Mouse (Mus musculus) monocyte, adult 5-6 weeks (primary cell): Measurements from ENCODE around the gene Ugt2b38. TPM values are rescaled to one million over a fixed set of nuclear protein-coding genes. Genes with fewer than 3 reads are reported as not detected.
"Not testable (repeated sequence)": the region's sequence is repeated elsewhere in the genome, so short reads cannot be mapped to it uniquely, and the experiment has no call there.

Experiments
- ATAC-seq: fragments of 153-309, 156-312 bp; replicated peaks from 2 replicates; pipeline ENCODE4 v1.8.0; 2017; ENCODE audit warnings: mild to moderate bottlenecking; ENCODE audit not compliant: low TSS enrichment, insufficient number of reproducible peaks, severe bottlenecking, poor library complexity, low FRiP score
- total RNA-seq: library from RNA; stranded (forward); fragments of 200-1000, 200-491, 200-594 nt; gene quantifications from 3 replicates; pipeline ENCODE4 v1.2.3, GENCODE M21; 2017

Gene Ugt2b38
- not detected in 3 replicates for total RNA-seq

DNA sequence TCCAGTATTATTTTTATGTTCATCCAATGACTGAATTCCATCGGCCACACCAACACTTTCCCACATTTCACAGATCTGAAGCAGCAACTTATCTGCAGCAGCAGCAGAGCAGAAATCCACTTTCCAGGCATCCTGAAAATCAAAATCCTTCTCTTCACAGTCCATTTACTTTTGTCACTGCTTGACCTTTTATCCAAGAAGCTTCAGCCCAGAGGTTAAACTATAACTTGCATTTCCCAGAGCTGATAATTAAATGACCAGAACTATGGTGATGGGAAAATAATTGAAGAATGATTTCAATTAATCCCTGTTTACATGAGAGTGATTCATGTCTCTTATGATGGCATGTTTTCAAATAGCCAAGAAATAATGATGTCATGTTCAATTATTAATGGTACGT, at the start of gene Ugt2b38:
TSS of gene Ugt2b38 (minus strand) at position 163 of the 400 bp plus-strand sequence.
- ATAC-seq: not testable (repeated sequence)

DNA sequence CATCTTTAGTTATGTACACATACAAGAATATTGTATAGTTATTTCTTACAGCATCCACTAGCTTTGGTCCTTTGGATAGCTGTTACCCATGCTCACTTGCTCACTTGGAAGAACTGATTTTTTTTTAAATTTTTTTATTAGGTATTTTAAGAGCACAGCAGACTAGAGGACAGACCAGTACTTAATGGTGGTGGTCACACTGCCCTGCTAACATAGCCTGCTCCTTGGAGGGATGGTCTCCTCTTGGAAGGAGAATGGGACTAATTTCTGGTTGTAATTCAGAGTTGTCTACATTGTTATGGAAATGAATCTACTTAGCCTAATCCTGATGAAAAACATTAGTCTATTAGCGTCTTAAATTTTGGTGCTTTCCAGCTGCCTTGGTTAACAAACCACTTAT, 34.8 kb upstream of the Ugt2b38 start:
- ATAC-seq: no peak

DNA sequence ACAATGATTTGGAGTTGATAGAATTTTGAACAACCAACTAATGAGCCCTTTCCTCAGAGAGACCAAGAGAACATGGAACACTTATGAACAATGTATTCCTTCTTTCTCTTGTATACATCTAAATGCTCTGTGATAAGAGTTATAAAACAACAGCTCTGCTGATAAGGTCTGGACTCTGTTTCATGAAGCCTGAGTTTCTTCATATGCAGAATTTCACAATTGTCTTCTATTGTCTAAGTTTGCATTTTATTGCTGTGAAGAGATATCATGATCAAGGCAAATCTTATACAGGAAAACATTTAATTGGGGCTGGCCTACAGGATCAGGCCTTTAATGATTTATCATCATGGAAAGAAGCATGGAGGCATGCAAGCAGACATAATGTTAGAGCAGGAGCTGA, 33.7 kb upstream of the Ugt2b38 start:
- ATAC-seq: no peak

GRCm38 (mm10) chr5:87456216-87456850, 32.3 kb upstream of the Ugt2b38 start:
- no peak for ATAC-seq

DNA sequence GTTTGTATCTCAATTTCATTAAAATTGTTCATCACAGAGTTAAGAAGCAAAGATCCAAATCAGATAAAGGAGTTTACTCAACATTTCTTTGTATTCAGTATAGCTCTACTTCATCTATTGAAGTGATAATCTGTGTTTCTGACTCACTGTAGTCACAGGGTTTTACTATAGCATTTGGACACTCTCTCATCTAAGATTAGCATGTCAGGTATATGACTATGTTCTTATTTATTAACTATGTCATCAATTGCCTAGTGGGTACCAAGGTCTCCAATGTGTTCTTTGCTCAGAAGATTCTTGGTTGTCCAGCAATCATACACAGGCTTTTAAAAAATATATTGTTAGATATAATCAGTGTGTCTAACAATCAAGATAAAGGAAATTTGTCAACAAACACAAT, 31.5 kb upstream of the Ugt2b38 start:
- ATAC-seq: no peak

- ATAC-seq: not testable (repeated sequence)
These were observed 28.5 kb upstream of the Ugt2b38 start for GRCm38 (mm10) chr5:87452514-87452913.

DNA sequence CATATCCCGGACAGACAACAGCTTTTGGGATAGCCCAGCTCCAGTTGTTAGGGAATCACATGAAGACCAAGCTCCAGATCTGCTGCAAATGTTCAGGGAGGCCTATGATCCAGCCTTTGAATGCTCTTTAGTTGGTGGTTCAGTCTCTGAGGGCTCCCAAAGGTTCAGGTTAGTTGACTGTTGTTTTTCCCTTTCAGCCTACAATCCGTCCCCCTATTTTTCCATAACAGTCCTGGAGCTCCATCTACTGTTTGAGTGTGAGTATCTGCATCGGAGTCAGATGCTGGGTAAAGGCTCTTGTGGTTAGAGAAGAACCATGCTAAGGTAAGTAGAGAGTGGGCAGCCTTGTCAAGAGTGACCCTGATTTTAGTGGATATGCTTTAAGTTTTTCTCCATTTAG, 12.3 kb upstream of the Ugt2b38 start:
- ATAC-seq: no peak

- no peak for ATAC-seq
These were observed 1.7 kb upstream of the Ugt2b38 start for GRCm38 (mm10) chr5:87425676-87426075.

GRCm38 (mm10) chr5:87396968-87397367, 27.0 kb downstream of the Ugt2b38 start:
- ATAC-seq: no peak

DNA sequence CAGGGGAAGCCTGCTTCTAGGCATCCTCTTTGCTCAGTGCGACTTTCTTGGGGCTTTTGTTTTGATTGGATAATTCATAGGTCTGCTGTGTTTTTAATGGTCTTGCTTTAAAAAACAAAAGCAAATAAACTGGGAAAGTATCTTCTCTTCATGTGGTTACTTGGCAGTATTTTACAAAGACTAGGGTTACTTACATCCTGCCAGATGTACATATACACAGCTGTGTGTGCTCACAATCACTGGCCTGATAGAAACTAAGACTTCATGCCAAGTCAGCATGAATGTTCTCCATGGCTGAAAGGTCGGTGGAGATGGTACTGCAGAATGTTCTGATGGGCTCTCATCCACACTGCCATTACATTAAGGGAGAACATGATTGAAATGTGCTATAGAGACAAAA, 33.2 kb downstream of the Ugt2b38 start:
- no peak for ATAC-seq

DNA sequence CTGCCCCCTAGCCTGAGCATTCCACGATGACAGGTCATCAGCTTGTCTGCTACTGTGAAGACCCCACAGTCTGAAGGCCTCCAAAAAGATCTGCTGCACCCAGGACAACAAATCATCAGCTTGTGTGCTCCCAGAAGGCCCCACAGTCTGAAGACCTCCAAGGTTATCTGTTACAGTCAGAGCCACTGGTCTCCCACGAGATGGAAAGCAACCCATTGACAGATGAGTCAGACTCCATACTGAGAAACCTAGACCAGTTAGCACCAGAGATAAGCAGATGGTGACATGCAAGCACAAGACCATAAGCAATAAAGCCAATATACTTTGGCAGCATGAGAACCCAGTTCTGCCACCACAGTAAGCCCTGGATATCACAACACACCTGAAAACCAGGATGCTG, 43.8 kb downstream of the Ugt2b38 start:
- no peak for ATAC-seq

DNA sequence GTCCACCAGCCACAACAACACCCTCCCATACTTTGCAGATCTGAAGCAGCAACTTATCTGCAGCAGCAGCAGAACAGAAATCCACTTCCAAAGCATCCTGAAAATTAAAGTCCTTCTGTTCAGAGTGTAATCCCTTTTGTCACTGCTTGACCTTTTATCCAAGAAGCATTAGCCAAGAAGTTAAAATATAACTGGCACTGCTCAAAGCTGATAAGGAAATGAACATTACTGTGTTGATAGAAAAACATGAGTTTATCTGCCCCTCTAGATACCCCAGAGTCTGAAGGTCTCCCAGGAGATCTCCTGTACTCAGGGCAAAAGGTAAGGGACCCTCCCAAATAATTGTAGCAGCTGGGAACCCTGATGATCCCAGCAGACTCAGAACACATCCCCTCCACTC, 44.2 kb downstream of the Ugt2b38 start:
- ATAC-seq: no peak

GRCm38 (mm10) chr5:87375874-87376383, 48.1 kb downstream of the Ugt2b38 start:
- no peak for ATAC-seq

- no peak for ATAC-seq
These were observed 50.5 kb downstream of the Ugt2b38 start for GRCm38 (mm10) chr5:87373502-87373863.

GRCm38 (mm10) chr5:87372788-87373501, 51.1 kb downstream of the Ugt2b38 start:
- not testable (repeated sequence) for ATAC-seq

Other genes with a start within 250 kb of the Ugt2b38 start
- gene Ugt2b37, start 169.4 kb downstream of the Ugt2b38 start, total RNA-seq: not detected in 3 replicates
- gene Ugt2a3, start 87.0 kb downstream of the Ugt2b38 start, total RNA-seq: not detected in 3 replicates
- gene Ugt2a2, start 58.1 kb upstream of the Ugt2b38 start, total RNA-seq: not detected in 3 replicates
- not detected in 3 replicates for gene Gm43638, start 62.6 kb upstream of the Ugt2b38 start, total RNA-seq
- not detected in 3 replicates for gene Ugt2a1, start 66.7 kb upstream of the Ugt2b38 start, total RNA-seq
- gene Sult1b1, start 114.0 kb upstream of the Ugt2b38 start, total RNA-seq: not detected in 3 replicates
- gene Sult1d1, start 144.8 kb upstream of the Ugt2b38 start, total RNA-seq: not detected in 3 replicates
- gene Sult1e1, start 167.4 kb upstream of the Ugt2b38 start, total RNA-seq: not detected in 3 replicates
- gene Csn1s1, start 242.0 kb upstream of the Ugt2b38 start, total RNA-seq: not detected in 3 replicates